Mouse (Mus musculus) thymus, postnatal 4 days (tissue): ENCODE measurements around the gene Adcy2.

Experiments
- DNase-seq: peaks from one replicate; pipeline ENCODE4 v3.0.0; 2021

Gene Adcy2

DNA sequence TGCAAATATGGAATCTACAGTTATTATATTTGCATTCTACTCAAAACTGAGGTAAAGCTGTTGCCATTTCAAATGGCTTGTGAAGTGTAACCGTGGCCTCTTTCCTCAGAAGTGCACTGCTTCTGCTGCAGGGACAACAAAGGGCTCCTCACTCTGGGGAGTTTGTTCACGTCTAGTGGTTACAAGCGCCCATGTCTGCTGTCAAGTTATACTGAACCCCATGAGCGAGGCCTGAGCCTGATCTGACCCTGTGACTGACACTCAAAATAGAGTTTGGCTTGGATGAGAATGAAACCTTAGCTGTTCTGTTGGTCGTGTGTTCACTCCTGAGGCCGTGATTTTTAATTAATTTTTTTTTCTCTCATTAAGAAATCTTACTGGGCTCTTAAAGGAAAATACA, 38.8 kb downstream of the Adcy2 start:
- DNase-seq = no peak

DNA sequence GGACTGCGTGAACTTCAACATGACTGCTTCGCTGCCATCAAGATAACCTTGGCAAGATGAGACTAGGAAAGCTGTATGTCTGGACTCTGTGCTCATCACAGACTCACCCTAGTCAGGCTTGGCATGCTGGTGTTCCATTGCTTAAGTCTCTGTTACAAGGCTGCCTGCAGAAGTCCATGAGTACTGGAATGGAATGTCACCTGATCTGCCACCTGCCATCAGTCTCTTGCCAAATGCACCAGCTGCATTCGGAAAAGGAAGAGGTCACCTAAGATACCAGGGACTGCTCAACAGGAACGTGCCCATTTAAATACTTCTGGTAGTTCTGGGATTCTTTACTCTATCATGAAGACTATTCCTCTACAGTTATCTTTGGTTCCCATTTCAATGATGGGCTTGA, 39.9 kb downstream of the Adcy2 start:
- no peak for DNase-seq

GRCm38 (mm10) chr13:68942735-68943134, 56.6 kb downstream of the Adcy2 start:
- no peak for DNase-seq

- no peak for DNase-seq
Observed at GRCm38 (mm10) chr13:68941429-68941828, 57.9 kb downstream of the Adcy2 start.

GRCm38 (mm10) chr13:68932283-68932647, 67.1 kb downstream of the Adcy2 start:
- DNase-seq = no peak

DNA sequence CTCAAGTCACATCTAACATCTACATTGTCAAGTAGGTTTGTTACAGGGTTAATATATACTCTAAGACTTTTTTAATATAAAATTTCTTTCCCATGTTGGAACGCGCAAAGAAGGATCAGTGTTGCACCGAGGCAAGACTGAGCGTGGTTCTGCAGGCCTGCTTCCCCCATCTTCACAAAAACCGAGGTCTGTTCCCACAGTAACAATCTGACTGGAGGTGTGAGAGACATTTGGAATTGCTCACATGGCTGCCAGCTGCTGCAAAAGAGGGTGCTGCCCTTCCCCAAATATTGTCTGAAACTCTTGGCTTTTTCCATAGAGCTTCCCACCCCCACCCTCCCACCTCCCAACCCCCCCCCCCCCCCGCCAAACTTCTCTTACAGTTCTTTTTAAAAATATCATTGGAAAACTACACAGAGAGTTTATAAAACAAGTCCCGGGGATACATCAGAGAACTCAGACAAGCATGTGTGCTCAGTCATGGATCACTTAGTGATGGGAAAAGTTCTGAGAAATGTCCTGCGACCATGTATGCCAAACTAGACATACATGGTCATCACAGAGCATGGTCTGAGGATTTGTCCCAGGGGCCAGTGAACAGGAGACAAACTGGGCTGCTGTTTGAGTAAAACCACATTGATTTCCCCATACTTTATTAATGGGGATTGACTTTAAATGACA, 67.6 kb downstream of the Adcy2 start:
- no peak for DNase-seq

- DNase-seq = peak; percentile 28
Observed at GRCm38 (mm10) chr13:68928469-68928868, 70.9 kb downstream of the Adcy2 start.

GRCm38 (mm10) chr13:68913666-68914288, 85.6 kb downstream of the Adcy2 start:
- no peak for DNase-seq

- DNase-seq = no peak
Observed at GRCm38 (mm10) chr13:68906667-68907066, 92.7 kb downstream of the Adcy2 start.

DNA sequence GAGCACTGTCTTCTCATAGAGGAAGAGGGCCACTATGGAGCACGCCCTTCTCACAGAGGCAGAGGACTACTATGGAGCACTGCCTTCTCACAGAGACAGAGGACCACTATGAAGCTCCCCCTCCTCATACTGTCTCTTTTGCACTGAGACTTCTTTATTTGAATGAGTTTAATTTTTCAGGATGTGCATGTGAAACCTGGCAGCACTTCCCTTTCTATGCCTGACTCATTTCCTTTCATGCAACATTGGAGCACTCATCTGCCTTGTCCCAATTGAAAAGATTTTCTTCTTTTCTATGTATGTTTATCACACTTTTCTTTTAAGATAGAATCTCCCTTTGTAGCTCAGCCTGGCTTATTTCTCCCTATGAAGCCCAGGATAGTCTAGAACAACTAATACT, 96.6 kb downstream of the Adcy2 start:
- DNase-seq = no peak

GRCm38 (mm10) chr13:68889929-68890593, 109.3 kb downstream of the Adcy2 start:
- DNase-seq = no peak

DNA sequence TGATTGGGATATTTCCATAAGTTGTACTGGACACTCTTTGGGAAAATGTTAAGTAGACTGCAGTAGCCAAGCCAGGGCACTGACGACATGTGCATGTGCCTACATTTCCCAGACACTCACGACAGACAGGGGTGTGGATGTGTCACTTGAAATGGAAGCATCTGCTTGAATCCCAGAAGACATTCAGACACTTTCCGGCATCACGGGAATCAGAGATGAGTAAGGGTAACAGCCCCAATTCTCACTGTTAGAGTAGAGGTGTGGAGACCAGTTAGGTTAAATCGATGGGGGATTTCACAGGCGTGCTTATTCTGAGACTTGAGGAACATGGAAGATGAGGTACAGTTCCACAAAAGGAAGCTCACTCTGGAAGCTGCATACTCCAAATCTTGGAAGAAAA, 130.6 kb downstream of the Adcy2 start:
- no peak for DNase-seq

- DNase-seq = no peak
Observed at GRCm38 (mm10) chr13:68867940-68868655, 131.2 kb downstream of the Adcy2 start.

DNA sequence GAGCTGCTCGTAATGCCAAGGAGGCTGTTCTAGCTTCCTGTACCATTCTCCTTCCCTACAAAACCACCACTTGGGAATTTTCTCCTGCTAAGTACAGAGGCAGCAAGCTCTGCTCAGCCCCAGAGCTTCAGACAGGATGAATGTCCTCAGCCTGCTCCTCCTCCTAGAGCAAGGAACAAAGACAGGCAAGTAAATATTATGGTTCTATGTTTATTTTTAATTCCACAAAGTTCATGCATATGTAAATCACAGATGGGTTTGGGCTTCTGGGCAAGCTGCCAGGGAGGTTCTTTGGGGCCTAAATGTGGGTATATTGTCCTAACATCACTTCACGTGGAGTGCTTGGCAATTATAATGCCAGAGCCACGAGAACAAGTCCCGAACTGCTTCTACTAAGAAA, 139.3 kb downstream of the Adcy2 start:
- DNase-seq = no peak

DNA sequence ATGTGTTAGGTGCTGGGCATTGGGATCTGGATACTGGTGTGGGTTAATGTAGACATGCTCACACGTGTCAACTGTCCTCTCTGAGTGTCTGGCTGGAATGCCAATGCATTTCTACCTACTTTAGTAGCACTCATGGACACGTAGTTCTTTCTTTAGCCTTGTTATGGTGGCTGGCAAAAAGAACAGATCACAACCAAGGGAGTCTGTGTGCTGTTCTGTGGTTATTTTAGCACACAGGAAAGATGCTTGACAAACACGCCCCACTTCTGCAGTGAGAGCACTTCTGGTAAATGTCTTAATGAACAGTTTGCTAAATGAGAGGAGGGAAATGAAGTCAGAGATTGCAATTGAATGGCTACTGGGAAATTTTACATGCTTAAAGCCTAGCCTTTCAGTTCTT, 151.1 kb downstream of the Adcy2 start:
- DNase-seq = no peak

DNA sequence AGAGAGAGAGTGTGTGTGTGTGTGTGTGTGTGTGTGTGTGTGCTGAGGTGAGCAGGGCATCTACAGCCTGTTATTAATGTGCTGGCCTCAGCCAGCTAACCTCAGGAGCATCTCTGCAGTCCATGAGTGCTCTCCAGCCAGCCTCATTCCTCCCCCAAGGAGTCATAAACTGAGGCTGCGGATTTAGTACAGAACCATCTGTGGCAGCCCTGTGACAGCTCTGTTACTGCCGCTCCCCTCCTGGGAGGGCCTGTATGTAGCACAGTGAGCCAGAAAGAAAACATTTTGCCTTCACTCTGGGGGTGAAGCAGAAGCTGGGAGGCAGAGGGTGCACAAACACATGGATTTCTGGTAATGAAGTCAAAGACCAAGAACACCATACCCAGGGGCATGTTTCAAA, 159.8 kb downstream of the Adcy2 start:
- no peak for DNase-seq

DNA sequence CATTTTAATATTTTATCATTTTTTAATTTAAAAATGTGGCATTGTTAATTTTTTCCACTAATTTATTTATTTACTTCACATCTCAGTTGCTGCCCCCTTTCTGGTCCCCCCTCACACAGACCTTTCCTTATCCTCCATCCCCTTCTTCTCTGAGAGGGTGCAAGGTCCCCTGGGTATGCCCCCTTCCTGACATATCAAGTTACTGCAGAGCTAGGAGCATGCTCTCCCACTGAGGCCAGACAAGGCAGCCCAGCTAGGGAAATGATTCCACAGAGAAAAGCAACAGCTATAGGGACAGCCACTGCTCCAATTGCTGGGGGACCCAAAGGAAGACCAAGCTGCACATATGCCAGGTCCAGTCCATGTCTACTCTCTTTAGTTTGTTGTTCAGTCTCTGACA, 163.2 kb downstream of the Adcy2 start:
- no peak for DNase-seq

DNA sequence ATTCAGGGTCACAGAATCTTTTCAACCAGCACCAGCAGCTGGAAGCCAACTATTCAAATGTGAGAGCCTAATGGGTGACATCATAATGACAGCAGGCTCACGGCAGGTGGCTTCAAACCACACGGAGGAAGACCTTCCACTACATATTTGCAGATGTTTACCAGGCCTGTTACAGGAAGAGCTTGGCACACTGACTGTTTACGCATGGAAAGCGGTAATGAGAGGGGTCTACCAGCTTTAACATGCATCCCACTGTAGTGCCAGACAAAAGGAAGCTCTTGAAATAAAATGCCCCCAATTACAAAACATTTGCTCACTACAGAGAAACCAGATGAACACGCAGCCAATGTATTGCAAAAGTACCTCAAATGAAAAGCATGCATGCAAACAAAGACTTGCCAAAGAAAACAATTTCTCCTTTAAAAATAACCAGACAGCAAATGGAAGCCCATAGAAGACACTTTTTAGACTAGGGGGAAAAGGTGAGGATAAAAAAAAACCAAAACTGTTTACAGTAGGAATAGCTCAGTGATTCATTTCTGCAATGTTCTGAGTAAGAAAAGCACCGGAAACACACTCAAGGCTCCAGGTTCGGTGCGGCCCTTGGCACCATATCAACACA, 163.8 kb downstream of the Adcy2 start:
- DNase-seq = no peak

- no peak for DNase-seq
Observed at GRCm38 (mm10) chr13:68832141-68832540, 167.2 kb downstream of the Adcy2 start.

DNA sequence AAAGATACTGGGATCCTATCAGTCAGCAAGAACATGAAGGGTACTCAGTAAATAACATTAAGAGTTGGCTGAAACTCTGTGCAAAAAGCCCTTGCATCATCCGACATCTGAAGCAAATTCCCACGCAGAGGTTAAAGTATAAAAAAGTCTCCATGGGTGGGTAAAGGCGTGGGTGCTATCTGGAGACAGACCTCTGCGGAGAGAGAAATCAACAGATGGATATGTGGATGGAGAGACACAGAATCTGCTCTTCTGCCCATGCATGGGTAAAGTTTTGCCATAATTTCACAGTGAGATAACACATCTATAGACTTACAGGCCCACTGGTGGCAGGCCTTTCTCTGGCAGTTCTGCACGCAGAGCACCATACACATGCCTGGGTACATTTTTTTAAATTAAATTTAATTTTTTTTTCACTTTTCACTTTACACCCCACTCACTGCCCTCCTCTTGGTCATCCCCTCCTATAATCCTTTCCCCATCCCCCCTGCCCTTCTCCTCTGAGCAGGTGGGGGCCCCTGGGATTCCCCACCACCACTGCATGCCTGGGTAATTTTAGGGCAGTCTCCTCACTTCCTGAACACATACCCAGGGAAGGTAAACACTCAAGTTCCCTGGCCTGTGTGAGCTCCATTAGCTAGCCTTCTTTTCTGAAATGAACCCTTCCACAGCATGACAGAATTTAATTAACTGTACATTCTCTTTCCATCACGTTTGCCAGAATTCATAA, 169.1 kb downstream of the Adcy2 start:
- no peak for DNase-seq

GRCm38 (mm10) chr13:68828441-68828840, 170.9 kb downstream of the Adcy2 start:
- no peak for DNase-seq

- no peak for DNase-seq
Observed at GRCm38 (mm10) chr13:68826461-68826860, 172.9 kb downstream of the Adcy2 start.
